1 mouse cellular context compared by ENCODE assay signal in the genomic region with DNA sequence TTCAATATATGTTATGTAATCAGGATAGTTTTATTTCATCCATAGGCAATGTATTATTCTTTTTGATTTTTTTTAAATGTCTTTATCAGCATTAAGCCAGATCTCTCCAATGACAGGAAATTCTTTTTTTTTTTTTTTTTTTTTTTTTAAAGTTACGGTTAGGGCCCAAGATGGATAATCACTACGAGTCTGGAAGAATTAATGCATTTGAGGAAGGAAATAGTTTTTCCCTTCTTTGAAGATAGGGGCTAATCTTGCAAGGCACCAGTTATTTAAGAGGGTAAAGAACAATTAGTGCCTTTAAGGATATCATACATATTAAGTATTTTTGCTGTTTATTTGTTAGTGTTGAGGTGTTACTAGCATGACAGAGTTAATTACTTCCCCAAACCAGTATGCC.
A peak's percentile ranks its signal among the peaks of the same experiment; 100 is the strongest.
TF ChIP-seq lines count a peak whose summit lies in the region.

No protein-coding gene starts in this region.

TF ChIP-seq in MEL, 35 proteins besides CTCF, POLR2A, EP300 and RAD21 (continued from another document):
- peak; percentile 25; the same call in 1 of the 2 replicates for TF ChIP-seq ZKSCAN1 (IDR thresholded peaks at IDR 0.05; ENCODE audit: low read depth, low read length)
- no peak for TF ChIP-seq KAT2A (conservative IDR thresholded peaks at IDR 0.05; ENCODE audit: low read depth, low read length)
- peak; percentile 89 for TF ChIP-seq RCOR1 (IDR thresholded peaks at IDR 0.05; ENCODE audit: low read depth, low read length)
- TF ChIP-seq MAFK (IDR thresholded peaks at IDR 0.05; ENCODE audit: borderline replicate concordance, low read depth, low read length): no peak; the same call in 1 of the 2 replicates
- TF ChIP-seq MAZ (IDR thresholded peaks at IDR 0.05; ENCODE audit: low read depth, low read length): no peak
- no peak for TF ChIP-seq JUND (IDR thresholded peaks at IDR 0.05; ENCODE audit: low read depth, low read length)
- TF ChIP-seq ZNF384 (IDR thresholded peaks at IDR 0.05; ENCODE audit: low read depth, low read length): peak; percentile 99
- TF ChIP-seq MAX (IDR thresholded peaks at IDR 0.05; ENCODE audit: low read length): no peak
- peak; percentile 41 for TF ChIP-seq TAL1 (IDR thresholded peaks at IDR 0.05; ENCODE audit: low read length)
- TF ChIP-seq GABPA (IDR thresholded peaks at IDR 0.05; ENCODE audit: low read depth, low read length): no peak
- no peak for TF ChIP-seq CHD2 (IDR thresholded peaks at IDR 0.05; ENCODE audit: low read length)
- TF ChIP-seq TCF12 (IDR thresholded peaks at IDR 0.05; ENCODE audit: low read depth, low read length): peak; percentile 94
- no peak; the same call in 1 of the 2 replicates for TF ChIP-seq MYC (IDR thresholded peaks at IDR 0.05; ENCODE audit: low read depth, low read length)
- TF ChIP-seq SMC3 (IDR thresholded peaks at IDR 0.05; ENCODE audit: low read depth, low read length): no peak
- no peak for TF ChIP-seq MEF2A (IDR thresholded peaks at IDR 0.05; ENCODE audit: extremely low read depth, insufficient replicate concordance, low read depth, low read length, poor library complexity, severe bottlenecking)
- peak; percentile 92 for TF ChIP-seq ETS1 (IDR thresholded peaks at IDR 0.05; ENCODE audit: low read depth, low read length)
- TF ChIP-seq HCFC1 (IDR thresholded peaks at IDR 0.05; ENCODE audit: low read depth, low read length): no peak; the same call in 1 of the 2 replicates
- peak; percentile 90 for TF ChIP-seq SIN3A (IDR thresholded peaks at IDR 0.05; ENCODE audit: low read length)
- no peak for TF ChIP-seq POLR2AphosphoS2 (IDR thresholded peaks at IDR 0.05; ENCODE audit: low read length)
- no peak for TF ChIP-seq ELF1 (IDR thresholded peaks at IDR 0.05; ENCODE audit: low read depth, low read length)
- no peak for TF ChIP-seq NRF1 (IDR thresholded peaks at IDR 0.05; ENCODE audit: insufficient read depth, low read depth, low read length, poor library complexity, severe bottlenecking)
- peak; percentile 80 for TF ChIP-seq MYB (IDR thresholded peaks at IDR 0.05; ENCODE audit: low read depth, low read length)
- TF ChIP-seq TBP (IDR thresholded peaks at IDR 0.05; ENCODE audit: low read depth, low read length): 0 out of 2 replicates have a peak, but pooled peaks have one; percentile 21
TF ChIP-seq in MEL: peak in this region for 10.
